Mouse (Mus musculus): ENCODE results near the gene Sucnr1. TPM values are rescaled to one million over a fixed set of nuclear protein-coding genes. Genes with fewer than 3 reads are reported as not detected.

The Sucnr1 gene
- 0.16 TPM in 1 of 2 replicates, not detected in the other for polyA plus RNA-seq (2015; fragmentation: Nextera tagmentation; extraction: Ambion mirVana)

DNA sequence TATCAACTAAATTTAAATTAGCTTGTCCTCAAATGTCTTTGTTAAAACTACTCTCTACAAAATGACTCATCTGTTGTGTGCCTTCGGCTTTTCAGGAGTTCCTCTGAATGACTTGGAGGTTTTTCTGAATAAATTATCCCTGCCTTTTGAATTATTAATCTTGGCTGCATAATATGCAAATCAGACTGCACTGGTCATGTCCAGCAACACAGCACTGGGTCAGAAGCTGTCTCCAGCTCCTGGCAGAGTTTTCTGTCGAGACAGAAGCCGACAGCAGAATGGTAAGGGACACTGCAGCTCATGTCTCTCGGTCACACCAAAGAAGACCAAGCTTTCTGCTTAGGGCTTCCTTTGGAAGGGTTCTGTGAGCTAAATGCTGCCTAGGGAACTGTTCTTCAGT, at the start of gene Sucnr1:
Sucnr1 (plus strand) TSS at position 222 of the 400 bp plus-strand sequence.
- no peak within 1 kb of the TSS for H3K4me2 ChIP-seq
- whole genome bisulfite sequencing: 33% methylated on average over 4 of the region's 4 CpGs

DNA sequence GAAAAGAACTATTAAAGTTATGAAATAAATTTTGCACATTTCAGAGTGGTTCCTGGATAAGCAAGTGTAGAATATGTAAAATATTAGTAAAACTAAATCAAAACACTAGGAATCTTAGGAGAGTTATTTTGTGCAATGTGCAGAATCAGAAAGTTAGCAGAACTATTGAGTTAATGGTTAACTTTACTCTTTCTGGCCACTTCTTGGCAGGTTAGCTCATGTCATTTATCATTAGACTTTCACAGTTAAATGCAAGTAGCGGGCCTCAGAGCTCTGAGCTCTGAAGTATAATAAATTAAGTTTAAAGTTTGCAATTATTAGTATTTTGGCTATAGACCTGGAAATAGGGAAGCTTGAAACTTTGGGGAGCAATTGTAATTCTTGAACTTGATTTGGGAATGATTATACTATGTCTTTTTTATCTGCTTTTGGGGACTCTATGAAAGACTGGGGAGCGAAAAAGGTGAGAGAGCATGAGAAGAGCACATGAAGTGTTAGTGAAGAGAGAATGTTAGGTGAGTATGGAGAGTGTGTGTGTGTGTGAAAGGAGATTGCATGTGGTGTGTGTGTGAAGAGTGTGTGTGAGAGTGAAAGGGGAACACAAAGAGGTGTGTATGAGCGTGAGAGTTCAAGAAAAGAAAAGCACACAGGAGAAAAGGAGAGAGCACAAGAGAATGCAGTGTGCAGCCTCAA, 35.3 kb upstream of the Sucnr1 start:
- Histone ChIP-seq H3K27me3 (no peaks in the 10 kb centered on the region), H3K9ac (no peak overlapping the region), H3K4me2 (no peak overlapping the region), H3K4me3 (no peak overlapping the region), H3K36me3 (no peaks in the 10 kb centered on the region), H3K9me3 (no peaks in the 10 kb centered on the region), H3K4me1 (replicated peaks) (no peaks in the 10 kb centered on the region), H3K27ac (no peak overlapping the region)
- WGBS: 75% methylated on average over 3 of the region's 3 CpGs
- no peak for ATAC-seq (ENCODE audit: low FRiP score)

More for the DNA sequence above, at the start of gene Sucnr1:
- no peak within 1 kb of the TSS for H3K4me3 ChIP-seq
- no peaks in the 10 kb centered on the region for H3K36me3 ChIP-seq
- peak; percentile 61 for ATAC-seq (ENCODE audit: low FRiP score)
- peaks cover 4% of the 10 kb centered on the region for H3K4me1 ChIP-seq (replicated peaks)
- H3K27me3 ChIP-seq: no peaks in the 10 kb centered on the region
- H3K27ac ChIP-seq: no peak within 1 kb of the TSS
- H3K9me3 ChIP-seq: no peaks in the 10 kb centered on the region
- H3K9ac ChIP-seq: no peak within 1 kb of the TSS

- Histone ChIP-seq H3K9me3 (no peaks in the 10 kb centered on the region), H3K4me3 (no peak overlapping the region), H3K27ac (no peak overlapping the region), H3K36me3 (no peaks in the 10 kb centered on the region), H3K4me2 (no peak overlapping the region), H3K9ac (no peak overlapping the region), H3K27me3 (no peaks in the 10 kb centered on the region), H3K4me1 (replicated peaks) (no peaks in the 10 kb centered on the region)
- no peak for ATAC-seq (ENCODE audit: low FRiP score)
- WGBS: 89% methylated on average over 3 of the region's 3 CpGs
Measured at GRCm38 (mm10) chr3:60053231-60053927, 28.3 kb upstream of the Sucnr1 start.

DNA sequence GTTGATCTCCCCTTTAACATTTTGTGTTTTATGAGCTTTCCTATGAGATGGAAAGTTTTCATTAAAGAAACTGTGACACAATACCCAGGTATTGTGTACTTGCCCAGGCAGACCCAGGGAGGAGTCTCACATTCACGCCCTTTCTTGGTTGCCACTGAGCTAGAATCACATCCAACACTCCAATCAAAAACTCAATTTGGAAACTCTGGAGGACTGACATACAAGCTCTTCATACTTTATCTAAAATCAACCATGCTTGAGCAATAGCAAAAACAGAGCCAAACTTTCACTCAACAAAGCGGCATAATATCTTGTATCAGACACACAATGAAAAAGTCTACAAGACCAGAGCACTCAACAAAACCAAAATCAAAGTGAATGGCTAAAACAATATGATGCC, 27.7 kb upstream of the Sucnr1 start:
- H3K4me3 ChIP-seq: no peak overlapping the region
- no peak overlapping the region for H3K27ac ChIP-seq
- no peaks in the 10 kb centered on the region for H3K36me3 ChIP-seq
- no peaks in the 10 kb centered on the region for H3K9me3 ChIP-seq
- H3K4me1 ChIP-seq (replicated peaks): no peaks in the 10 kb centered on the region
- no peaks in the 10 kb centered on the region for H3K27me3 ChIP-seq
- ATAC-seq (ENCODE audit: low FRiP score): no peak
- no peak overlapping the region for H3K9ac ChIP-seq
- H3K4me2 ChIP-seq: no peak overlapping the region
- WGBS: 99% methylated on average over 2 of the region's 2 CpGs

DNA sequence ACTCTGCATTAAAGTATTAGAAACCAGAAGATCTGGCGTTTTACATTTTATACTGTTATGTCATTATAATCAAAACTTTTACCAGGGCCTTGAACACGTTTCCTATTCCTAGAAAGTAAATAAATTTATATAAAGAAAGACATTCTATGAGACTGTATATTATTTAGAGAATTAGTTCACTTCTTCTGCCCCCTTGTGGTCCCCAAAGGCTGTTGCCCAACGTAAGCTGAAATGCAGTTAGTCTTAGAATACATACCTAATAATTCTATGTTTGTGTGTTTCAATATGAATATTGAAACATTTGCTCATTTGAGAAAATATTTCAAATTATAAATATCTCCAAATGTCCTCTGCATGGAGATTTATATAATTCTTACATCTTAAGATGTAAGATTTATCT, 25.2 kb upstream of the Sucnr1 start:
- Histone ChIP-seq H3K27me3 (no peaks in the 10 kb centered on the region), H3K4me3 (no peak overlapping the region), H3K9me3 (no peaks in the 10 kb centered on the region), H3K9ac (no peak overlapping the region), H3K4me2 (no peak overlapping the region), H3K27ac (no peak overlapping the region), H3K4me1 (replicated peaks) (no peaks in the 10 kb centered on the region), H3K36me3 (no peaks in the 10 kb centered on the region)
- 32% methylated on average over 3 of the region's 3 CpGs for WGBS
- no peak for ATAC-seq (ENCODE audit: low FRiP score)

- H3K4me1 ChIP-seq (replicated peaks): no peaks in the 10 kb centered on the region
- H3K4me2 ChIP-seq: no peak overlapping the region
- no peak overlapping the region for H3K9ac ChIP-seq
- ATAC-seq (ENCODE audit: low FRiP score): no peak
- H3K4me3 ChIP-seq: no peak overlapping the region
- no peaks in the 10 kb centered on the region for H3K36me3 ChIP-seq
- no peaks in the 10 kb centered on the region for H3K9me3 ChIP-seq
- WGBS: 83% methylated on average over 2 of the region's 2 CpGs
- H3K27ac ChIP-seq: no peak overlapping the region
- H3K27me3 ChIP-seq: no peaks in the 10 kb centered on the region
Measured at GRCm38 (mm10) chr3:60057070-60057808, 24.4 kb upstream of the Sucnr1 start.

- H3K4me1 ChIP-seq (replicated peaks): no peaks in the 10 kb centered on the region
- no peaks in the 10 kb centered on the region for H3K27me3 ChIP-seq
- no peak overlapping the region for H3K9ac ChIP-seq
- no peak overlapping the region for H3K4me2 ChIP-seq
- H3K36me3 ChIP-seq: no peaks in the 10 kb centered on the region
- no peaks in the 10 kb centered on the region for H3K9me3 ChIP-seq
- H3K4me3 ChIP-seq: no peak overlapping the region
- WGBS: 65% methylated on average over 1 of the region's 1 CpGs
- no peak overlapping the region for H3K27ac ChIP-seq
- no peak for ATAC-seq (ENCODE audit: low FRiP score)
Measured at GRCm38 (mm10) chr3:60057809-60058082, 23.9 kb upstream of the Sucnr1 start.

DNA sequence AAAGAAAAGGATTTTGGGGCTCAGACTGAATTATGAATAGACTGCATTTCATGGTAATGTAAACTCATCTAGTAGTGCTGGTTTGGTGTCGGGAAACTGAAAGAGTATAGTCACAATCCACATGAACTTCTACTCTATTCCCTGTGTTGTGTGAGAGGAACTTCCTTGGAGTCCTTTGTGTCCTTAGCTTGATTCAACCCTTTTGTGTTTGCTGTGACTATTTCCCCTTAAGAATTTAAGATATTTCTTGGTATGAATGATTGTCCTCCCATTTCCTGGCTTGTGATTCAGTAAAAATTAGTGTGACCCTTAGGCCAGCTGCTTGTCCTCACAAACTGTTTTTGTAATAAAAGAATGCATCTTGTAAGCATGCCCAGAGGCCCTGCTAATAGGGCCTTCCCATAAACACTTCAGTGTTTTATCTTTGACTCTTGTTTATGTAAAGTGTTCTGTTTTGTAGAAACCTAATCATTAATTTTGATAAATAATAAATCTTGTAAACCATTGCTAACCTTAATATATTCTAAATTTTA, 2.7 kb upstream of the Sucnr1 start:
- H3K4me3 ChIP-seq: no peak overlapping the region
- no peaks in the 10 kb centered on the region for H3K27me3 ChIP-seq
- WGBS: 85% methylated on average over 1 of the region's 1 CpGs
- H3K9ac ChIP-seq: no peak overlapping the region
- no peaks in the 10 kb centered on the region for H3K9me3 ChIP-seq
- H3K4me2 ChIP-seq: no peak overlapping the region
- H3K4me1 ChIP-seq (replicated peaks): peaks cover 4% of the 10 kb centered on the region
- no peaks in the 10 kb centered on the region for H3K36me3 ChIP-seq
- no peak for ATAC-seq (ENCODE audit: low FRiP score)
- H3K27ac ChIP-seq: no peak overlapping the region

GRCm38 (mm10) chr3:60080572-60080971, 1.1 kb upstream of the Sucnr1 start:
- Histone ChIP-seq H3K4me3 (no peak overlapping the region), H3K9me3 (no peaks in the 10 kb centered on the region), H3K36me3 (no peaks in the 10 kb centered on the region), H3K4me2 (no peak overlapping the region), H3K27ac (no peak overlapping the region), H3K27me3 (no peaks in the 10 kb centered on the region), H3K4me1 (replicated peaks) (peaks cover 4% of the 10 kb centered on the region), H3K9ac (no peak overlapping the region)
- 62% methylated on average over 4 of the region's 4 CpGs for WGBS
- ATAC-seq (ENCODE audit: low FRiP score): 0 out of 2 replicates have a peak, but pooled peaks have one; percentile 17

- H3K4me1 ChIP-seq (replicated peaks): peaks cover 4% of the 10 kb centered on the region
- H3K9ac ChIP-seq: no peak overlapping the region
- H3K4me2 ChIP-seq: no peak overlapping the region
- 93% methylated on average over 3 of the region's 3 CpGs for WGBS
- no peak overlapping the region for H3K4me3 ChIP-seq
- no peaks in the 10 kb centered on the region for H3K9me3 ChIP-seq
- H3K36me3 ChIP-seq: no peaks in the 10 kb centered on the region
- no peaks in the 10 kb centered on the region for H3K27me3 ChIP-seq
- H3K27ac ChIP-seq: no peak overlapping the region
- no peak for ATAC-seq (ENCODE audit: low FRiP score)
Measured at GRCm38 (mm10) chr3:60082746-60083145, 1.1 kb downstream of the Sucnr1 start.

GRCm38 (mm10) chr3:60085729-60086128, 4.1 kb downstream of the Sucnr1 start:
- no peaks in the 10 kb centered on the region for H3K9me3 ChIP-seq
- no peak overlapping the region for H3K9ac ChIP-seq
- no peaks in the 10 kb centered on the region for H3K27me3 ChIP-seq
- H3K36me3 ChIP-seq: no peaks in the 10 kb centered on the region
- H3K4me3 ChIP-seq: no peak overlapping the region
- peaks cover 4% of the 10 kb centered on the region for H3K4me1 ChIP-seq (replicated peaks)
- 92% methylated on average over 2 of the region's 2 CpGs for WGBS
- H3K27ac ChIP-seq: no peak overlapping the region
- no peak for ATAC-seq (ENCODE audit: low FRiP score)
- H3K4me2 ChIP-seq: no peak overlapping the region

GRCm38 (mm10) chr3:60091321-60091720, 9.7 kb downstream of the Sucnr1 start:
- Histone ChIP-seq H3K4me3 (no peak overlapping the region), H3K9ac (no peak overlapping the region), H3K27me3 (no peaks in the 10 kb centered on the region), H3K4me2 (no peak overlapping the region), H3K4me1 (replicated peaks) (no peaks in the 10 kb centered on the region), H3K36me3 (no peaks in the 10 kb centered on the region), H3K27ac (no peak overlapping the region), H3K9me3 (no peaks in the 10 kb centered on the region)
- 88% methylated on average over 8 of the region's 8 CpGs for WGBS
- no peak for ATAC-seq (ENCODE audit: low FRiP score)

All from hindbrain, embryonic 13.5 days (tissue).